Comparison of ENCODE assay signal across 8 mouse cellular contexts in genomic region chr4:88350910-88351309, GRCm38 (mm10).
DNase-seq lines count a peak whose midpoint lies in the region; ATAC-seq lines count a peak whose summit lies in the region.

No protein-coding gene starts in this region.

- no peaks in the 10 kb centered on the region; the same call in 1 of the 2 replicates for H3K4me1 ChIP-seq in embryonic facial prominence, embryonic 14.5 days (ENCODE audit: control insufficient read depth, insufficient read depth, low read length)
- H3K4me1 ChIP-seq in heart, embryonic 16.5 days (ENCODE audit: control insufficient read depth, insufficient read depth, low read length) = no peaks in the 10 kb centered on the region
- H3K4me1 ChIP-seq in liver, embryonic 13.5 days (replicated peaks) = no peaks in the 10 kb centered on the region
- no peaks in the 10 kb centered on the region for H3K4me1 ChIP-seq in neural tube, embryonic 12.5 days

- H3K4me2 ChIP-seq in embryonic facial prominence, embryonic 14.5 days (ENCODE audit: low read depth, low read length) = no peak overlapping the region
- no peak overlapping the region for H3K4me2 ChIP-seq in heart, embryonic 16.5 days (ENCODE audit: low read depth, low read length)
- H3K4me2 ChIP-seq in liver, embryonic 13.5 days = no peak overlapping the region
- no peak overlapping the region for H3K4me2 ChIP-seq in neural tube, embryonic 12.5 days (replicated peaks)

- no peak overlapping the region for H3K27ac ChIP-seq in embryonic facial prominence, embryonic 14.5 days (replicated peaks; ENCODE audit: low read depth, low read length)
- no peak overlapping the region for H3K27ac ChIP-seq in heart, embryonic 16.5 days (ENCODE audit: low read length)
- no peak overlapping the region for H3K27ac ChIP-seq in liver, embryonic 13.5 days
- no peak overlapping the region for H3K27ac ChIP-seq in neural tube, embryonic 12.5 days

- peak; percentile 91 for ATAC-seq in CD4-positive, CD25-positive, alpha-beta regulatory T cell, adult 4 months
- peak; percentile 84 for ATAC-seq in embryonic facial prominence, embryonic 14.5 days (ENCODE audit: low read depth)
- ATAC-seq in heart, embryonic 16.5 days (replicated peaks; ENCODE audit: extremely low read depth, insufficient read depth, low FRiP score) = 0 out of 2 replicates have a peak, but pooled peaks have one; percentile 18
- ATAC-seq in liver, embryonic 13.5 days (ENCODE audit: low read depth) = peak; percentile 55; the same call in 1 of the 2 replicates
- ATAC-seq in neural tube, embryonic 12.5 days (ENCODE audit: low FRiP score, low read depth) = peak; percentile 81

- no peak overlapping the region for H3K4me3 ChIP-seq in embryonic facial prominence, embryonic 14.5 days (ENCODE audit: low read depth, low read length)
- no peak overlapping the region for H3K4me3 ChIP-seq in heart, embryonic 16.5 days (ENCODE audit: low read length)
- H3K4me3 ChIP-seq in liver, embryonic 13.5 days (replicated peaks) = no peak overlapping the region
- no peak overlapping the region for H3K4me3 ChIP-seq in neural tube, embryonic 12.5 days

- peak; percentile 41 to 66 for DNase-seq in adrenal gland, postnatal 36 days
- peak; percentile 94 for DNase-seq in embryonic facial prominence, embryonic 14.5 days (ENCODE audit: low spot score)
- peak; percentile 73 for DNase-seq in kidney, postnatal 10 days
- peak; percentile 40 for DNase-seq in liver, embryonic 13.5 days
- peak; percentile 61 for DNase-seq in telencephalon, adult 2 months (ENCODE audit: low read depth, low spot score)

- WGBS in embryonic facial prominence, embryonic 14.5 days = 2% methylated on average over 4 of the region's 4 CpGs
- WGBS in heart, embryonic 16.5 days = 3% methylated on average over 4 of the region's 4 CpGs
- 3% methylated on average over 4 of the region's 4 CpGs for WGBS in liver, embryonic 13.5 days (ENCODE audit: insufficient replicate concordance)
- WGBS in neural tube, embryonic 12.5 days = 3% methylated on average over 4 of the region's 4 CpGs

- H3K9ac ChIP-seq in embryonic facial prominence, embryonic 14.5 days (ENCODE audit: low read depth, low read length) = no peak overlapping the region
- no peak overlapping the region for H3K9ac ChIP-seq in heart, embryonic 16.5 days (ENCODE audit: low read length)
- no peak overlapping the region for H3K9ac ChIP-seq in liver, embryonic 13.5 days
- H3K9ac ChIP-seq in neural tube, embryonic 12.5 days = no peak overlapping the region

- H3K27me3 ChIP-seq in embryonic facial prominence, embryonic 14.5 days (replicated peaks; ENCODE audit: control insufficient read depth, insufficient read depth, low read length) = no peaks in the 10 kb centered on the region
- no peaks in the 10 kb centered on the region for H3K27me3 ChIP-seq in heart, embryonic 16.5 days (ENCODE audit: control insufficient read depth, insufficient read depth, low read length)
- H3K27me3 ChIP-seq in liver, embryonic 13.5 days = no peaks in the 10 kb centered on the region
- no peaks in the 10 kb centered on the region for H3K27me3 ChIP-seq in neural tube, embryonic 12.5 days (replicated peaks)

- H3K9me3 ChIP-seq in embryonic facial prominence, embryonic 14.5 days (ENCODE audit: control insufficient read depth, low read length) = no peaks in the 10 kb centered on the region
- H3K9me3 ChIP-seq in heart, embryonic 16.5 days (replicated peaks; ENCODE audit: control insufficient read depth, low read length) = no peaks in the 10 kb centered on the region
- no peaks in the 10 kb centered on the region for H3K9me3 ChIP-seq in liver, embryonic 13.5 days (replicated peaks)
- no peaks in the 10 kb centered on the region for H3K9me3 ChIP-seq in neural tube, embryonic 12.5 days

- H3K36me3 ChIP-seq in embryonic facial prominence, embryonic 14.5 days (ENCODE audit: control insufficient read depth, insufficient read depth, low read length) = no peaks in the 10 kb centered on the region
- H3K36me3 ChIP-seq in heart, embryonic 16.5 days (ENCODE audit: control insufficient read depth, insufficient read depth) = no peaks in the 10 kb centered on the region
- H3K36me3 ChIP-seq in liver, embryonic 13.5 days = no peaks in the 10 kb centered on the region
- no peaks in the 10 kb centered on the region for H3K36me3 ChIP-seq in neural tube, embryonic 12.5 days

Comparison
In these comparisons a context has a peak if more than half of its experiments do, and no peak if none do; other contexts are left out.
1. ATAC-seq: peak in every context shown above with its lines; median percentile 91 in CD4-positive, CD25-positive, alpha-beta regulatory T cell, adult 4 months; 84 in embryonic facial prominence, embryonic 14.5 days; 81 in neural tube, embryonic 12.5 days; 55 in liver, embryonic 13.5 days; 18 in heart, embryonic 16.5 days.
2. DNase-seq: peak in every context shown above with its lines; median percentile 94 in embryonic facial prominence, embryonic 14.5 days; 73 in kidney, postnatal 10 days; 61 in telencephalon, adult 2 months; 54 in adrenal gland, postnatal 36 days; 40 in liver, embryonic 13.5 days.